Mouse (Mus musculus): ENCODE measurements around the gene Shank2.

Gene Shank2

DNA sequence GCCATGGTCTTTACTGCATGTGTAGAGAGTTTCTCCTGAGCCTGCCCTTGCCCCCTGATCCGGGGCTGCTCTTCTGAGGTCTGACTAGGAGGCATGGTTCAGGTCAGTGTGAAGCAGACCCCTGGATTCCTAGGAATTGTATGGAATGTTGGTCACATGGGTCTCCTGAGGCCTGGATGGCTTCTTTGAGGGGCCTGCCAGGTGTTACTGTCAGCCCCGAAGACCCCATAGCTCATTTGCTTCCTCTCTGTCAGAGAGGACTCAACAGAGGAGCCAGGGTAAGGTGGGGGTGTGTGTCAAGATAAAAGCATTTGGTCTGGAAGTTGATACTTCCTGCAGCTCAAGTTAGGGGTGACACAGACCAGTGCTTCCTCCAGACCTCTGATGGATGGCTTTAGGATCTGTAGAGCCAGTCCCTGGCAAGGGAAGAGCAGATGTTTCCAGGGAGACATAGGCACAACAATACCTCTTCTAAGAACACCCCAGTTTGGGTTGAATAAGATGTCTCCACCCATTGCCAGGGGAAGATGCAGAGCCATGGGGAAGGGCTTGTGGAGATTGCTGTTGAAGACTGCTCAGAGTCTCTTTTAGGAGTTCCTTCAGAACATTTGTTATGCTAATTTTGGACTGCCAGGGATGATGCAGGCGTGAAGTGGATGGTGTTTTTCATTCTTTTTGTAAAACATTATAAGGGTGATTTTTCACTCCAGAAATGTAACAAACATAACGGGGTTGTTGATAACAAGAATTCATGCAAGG is 100.7 kb downstream of the Shank2 start:
- no peak for DNase-seq (ENCODE audit: low read depth in 2 of 2, low spot score in 2 of 2)

DNA sequence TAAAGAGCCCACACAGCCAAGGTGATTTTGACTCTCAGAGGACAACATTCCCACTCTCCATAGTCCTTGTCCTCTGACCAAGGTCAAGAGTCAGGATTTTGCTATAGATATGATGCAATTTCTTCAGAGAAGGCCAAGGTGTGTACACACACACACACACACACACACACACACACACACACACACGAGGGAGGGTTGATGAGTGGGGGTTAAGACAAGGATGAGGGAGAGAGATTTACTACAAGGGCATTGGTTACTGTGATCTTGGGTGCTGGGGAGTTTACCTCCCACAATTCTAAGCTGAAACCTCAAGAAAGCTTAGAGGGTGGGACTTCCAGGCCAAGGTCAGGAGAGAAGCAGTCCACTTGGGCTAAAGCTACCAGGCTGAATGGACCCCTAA is 104.2 kb downstream of the Shank2 start:
- DNase-seq (ENCODE audit: low read depth in 2 of 2, low spot score in 2 of 2), result no peak

DNA sequence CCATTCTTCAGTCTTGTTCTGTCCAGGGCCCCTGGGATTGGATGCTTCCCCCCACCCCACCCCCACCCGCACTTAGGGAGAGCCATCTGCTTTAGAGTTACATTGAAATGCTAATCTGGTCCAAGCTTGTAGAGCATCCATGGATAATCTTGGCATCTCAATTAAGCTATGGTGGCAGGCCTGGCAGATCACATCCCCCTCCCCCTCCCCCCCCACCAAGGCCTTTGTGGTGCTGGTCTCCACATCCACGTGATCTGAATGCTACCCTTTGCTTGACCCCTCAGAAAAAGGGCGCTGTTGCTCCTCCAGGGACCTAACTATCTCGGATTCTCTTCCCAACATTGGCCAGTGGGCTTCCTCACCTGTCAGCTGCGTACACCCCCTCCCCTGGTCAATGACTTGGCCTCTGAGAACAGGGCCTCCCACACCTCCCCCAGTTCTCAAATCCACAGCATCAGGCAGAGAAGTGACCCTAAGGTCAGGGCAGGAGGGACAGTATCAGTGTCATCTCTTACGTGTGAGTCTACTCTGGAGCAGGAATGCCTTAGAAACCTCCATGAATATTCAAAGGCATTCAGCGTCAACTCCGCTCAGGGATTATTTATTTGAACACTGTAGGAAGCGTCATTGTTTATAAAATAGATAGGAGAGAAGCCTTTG is 104.8 kb downstream of the Shank2 start:
- no peak for DNase-seq (ENCODE audit: low read depth in 2 of 2, low spot score in 2 of 2)

DNA sequence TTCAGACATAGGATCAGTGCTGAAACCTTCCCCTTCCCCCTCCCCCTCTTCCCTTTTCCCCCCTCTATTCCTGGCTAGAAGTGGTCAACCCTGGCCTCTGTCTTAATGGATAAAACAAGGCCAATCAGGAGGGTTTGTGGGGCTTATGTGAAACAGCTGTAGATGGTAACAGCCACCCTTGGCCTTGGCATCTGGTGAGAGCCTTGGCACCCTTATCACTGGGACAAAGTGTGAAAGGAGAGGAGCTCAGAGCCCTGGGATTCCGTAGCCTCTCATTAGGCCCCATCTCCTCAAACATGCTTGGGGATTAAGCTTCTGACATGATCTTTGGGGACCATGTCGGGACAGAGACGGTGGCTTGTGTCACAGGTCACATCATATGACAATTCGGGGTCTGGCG is 106.4 kb downstream of the Shank2 start:
- no peak for DNase-seq (ENCODE audit: low read depth in 2 of 2, low spot score in 2 of 2)

DNA sequence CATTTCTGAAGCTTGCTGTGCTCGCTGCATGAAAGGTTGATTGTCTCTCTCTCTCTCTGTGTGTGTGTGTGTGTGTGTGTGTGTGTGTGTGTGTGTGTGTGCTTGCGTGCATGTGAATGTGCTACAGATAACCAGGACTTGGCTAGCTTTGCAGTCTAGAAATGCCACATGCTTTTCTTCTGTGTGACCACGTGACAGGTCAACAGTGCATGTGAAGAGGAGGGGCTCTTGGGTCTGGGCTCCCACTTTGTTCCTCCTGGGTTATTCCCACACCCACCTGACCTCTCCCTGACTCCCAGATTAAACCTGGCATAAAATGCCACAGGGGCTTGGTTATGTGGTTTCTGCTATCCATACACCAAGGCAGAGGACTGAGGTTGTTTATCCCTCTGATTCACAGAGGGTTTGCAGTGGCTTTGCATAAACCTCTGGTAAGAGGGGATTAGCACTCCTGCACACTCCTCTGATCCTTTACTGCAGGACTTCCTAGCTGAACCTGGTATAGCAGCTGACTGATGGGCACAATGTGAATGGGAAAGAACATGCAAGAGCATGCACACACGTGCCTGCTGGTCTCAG is 109.4 kb downstream of the Shank2 start:
- no peak for DNase-seq (ENCODE audit: low read depth in 2 of 2, low spot score in 2 of 2)

DNA sequence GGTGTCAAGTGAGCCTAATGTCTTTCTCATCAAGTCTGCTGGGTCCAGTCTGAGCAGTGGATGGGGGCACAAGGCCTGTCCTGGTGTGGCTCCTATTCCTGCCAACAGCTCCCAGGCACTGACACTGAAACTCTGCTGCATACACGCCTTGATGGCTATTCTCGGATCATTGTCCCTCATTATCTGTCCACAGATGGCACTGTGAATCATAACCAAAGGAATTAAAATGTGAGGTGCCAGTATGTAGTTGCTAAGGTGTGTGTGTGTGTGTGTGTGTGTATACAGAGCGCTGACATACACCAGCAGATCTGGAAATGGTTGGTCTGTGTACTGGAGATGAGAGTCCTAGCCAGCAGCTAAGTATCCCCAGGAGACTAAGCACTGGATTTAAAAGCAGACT is 110.3 kb downstream of the Shank2 start:
- no peak for DNase-seq (ENCODE audit: low read depth in 2 of 2, low spot score in 2 of 2)

DNA sequence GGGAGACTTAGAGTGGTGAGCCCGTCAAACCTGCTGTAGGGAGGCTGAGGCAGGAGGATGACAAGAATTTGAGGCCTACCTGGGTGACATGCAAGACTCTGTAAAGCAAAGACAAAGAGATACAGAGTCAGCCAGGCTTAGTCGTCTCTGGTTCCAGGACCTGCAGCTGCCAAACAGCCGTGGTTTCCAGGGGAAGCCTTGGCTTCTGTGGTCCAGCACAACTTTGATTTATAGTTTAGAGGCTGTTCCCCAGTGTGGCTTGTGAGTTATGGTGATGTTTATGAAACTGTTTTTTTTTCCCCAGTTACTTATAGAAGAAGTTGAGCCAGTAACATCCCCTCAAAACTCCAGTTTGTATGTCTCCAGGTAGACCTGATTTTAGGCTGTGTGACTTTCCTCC is 112.5 kb downstream of the Shank2 start:
- DNase-seq (ENCODE audit: low read depth in 2 of 2, low spot score in 2 of 2), result no peak

DNA sequence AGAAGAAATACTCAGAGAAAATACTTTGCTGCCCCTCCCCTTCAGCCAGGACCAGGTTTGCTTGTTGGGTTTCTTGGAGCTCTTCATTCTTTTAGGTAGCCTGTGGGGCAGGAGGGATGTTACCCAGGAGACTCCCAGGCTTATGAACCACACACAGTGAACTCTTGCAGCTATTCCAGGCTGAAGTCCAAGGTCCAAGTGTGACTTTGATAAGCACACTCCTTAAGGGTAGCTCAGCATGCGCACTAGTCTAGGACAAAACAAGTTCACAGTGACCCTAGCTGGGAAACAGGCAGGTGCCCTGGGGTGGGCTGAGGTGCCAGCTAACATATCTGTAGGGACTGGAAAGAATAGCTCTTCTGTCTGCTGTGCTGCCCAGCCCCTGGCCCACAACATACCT is 117.8 kb downstream of the Shank2 start:
- DNase-seq (ENCODE audit: low read depth in 2 of 2, low spot score in 2 of 2), result no peak

DNA sequence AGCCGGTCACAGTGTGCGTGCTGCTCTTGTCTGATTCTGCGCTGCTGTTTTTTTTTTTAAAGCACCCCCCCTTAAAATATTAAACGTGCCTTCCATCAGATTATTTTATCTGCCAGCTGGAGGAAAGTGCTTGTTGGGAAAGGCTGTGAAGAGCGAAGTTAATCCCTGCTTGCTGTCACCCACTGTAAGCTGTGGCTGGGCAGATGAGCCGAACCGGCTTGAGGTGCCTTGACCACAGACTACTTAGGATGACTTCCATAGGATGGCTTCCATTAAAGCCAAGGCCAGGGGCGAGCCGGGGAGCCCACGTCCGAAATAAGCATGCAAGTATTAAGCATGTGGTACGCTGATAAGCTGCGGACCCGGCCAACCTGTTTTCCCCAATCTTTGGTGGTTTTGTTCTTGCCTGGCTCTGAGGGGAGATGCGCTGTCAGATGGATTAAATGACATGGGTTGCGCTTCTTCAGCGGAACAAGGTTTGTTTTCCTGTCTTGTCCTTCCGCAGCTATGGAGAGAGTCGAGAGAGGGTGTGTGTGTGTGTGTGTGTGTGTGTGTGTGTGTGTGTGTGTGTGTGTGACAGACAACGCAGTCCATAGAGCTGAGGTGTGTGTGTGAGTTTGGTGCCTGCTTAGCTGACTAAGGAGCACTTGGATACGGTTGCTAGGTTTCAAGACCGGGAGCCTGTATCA is 131.1 kb downstream of the Shank2 start:
- no peak for DNase-seq (ENCODE audit: low read depth in 2 of 2, low spot score in 2 of 2)

DNA sequence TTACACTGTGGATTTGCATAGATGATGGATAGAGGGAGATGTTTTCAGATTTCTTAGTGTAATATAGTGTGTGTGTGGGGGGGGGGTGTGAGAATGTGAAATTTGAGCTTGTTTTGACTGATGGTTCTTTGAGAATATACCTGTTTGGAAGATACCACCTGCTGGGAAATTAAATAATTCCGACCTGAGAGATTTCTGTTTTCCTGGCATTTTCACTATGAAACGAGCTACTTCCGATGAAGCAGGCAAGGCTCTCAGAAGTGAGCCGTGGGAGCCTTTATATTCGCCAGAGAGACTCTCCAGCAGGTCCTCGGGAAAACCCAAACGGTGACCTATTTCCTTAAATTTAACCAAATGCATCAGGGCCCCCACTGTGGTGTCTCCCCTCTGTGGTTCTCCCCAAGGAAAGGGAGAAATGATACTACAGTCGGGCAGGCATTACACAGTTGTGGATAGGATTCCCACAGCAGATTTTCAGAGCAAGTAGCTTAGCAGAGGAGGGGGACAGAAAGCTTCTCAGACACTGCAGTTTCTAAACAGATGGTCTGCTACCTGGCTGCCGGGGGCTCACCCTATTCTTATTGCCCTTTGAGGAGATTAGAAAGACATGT is 131.8 kb downstream of the Shank2 start:
- DNase-seq (ENCODE audit: low read depth in 2 of 2, low spot score in 2 of 2), result no peak

DNA sequence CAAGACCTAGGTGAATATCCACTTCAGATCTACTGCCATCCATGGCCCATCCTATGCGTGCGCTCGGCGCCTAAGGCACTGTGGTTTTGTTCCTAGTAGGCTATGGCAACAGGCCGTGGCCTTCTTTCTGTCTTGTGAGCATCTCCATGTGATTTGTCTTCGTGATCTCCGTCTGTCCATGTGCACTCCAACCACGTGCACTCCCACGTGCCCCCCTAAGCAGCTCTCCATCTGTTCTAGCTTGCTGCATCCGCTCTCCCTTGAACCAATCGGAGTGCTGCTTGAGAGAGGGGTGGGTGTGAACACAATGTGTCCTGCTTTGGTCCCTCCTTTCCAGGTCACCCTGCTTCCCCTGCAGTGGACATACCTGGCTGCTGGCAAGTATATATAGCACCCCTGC is 133.0 kb downstream of the Shank2 start:
- DNase-seq (ENCODE audit: low read depth in 2 of 2, low spot score in 2 of 2), result no peak

DNA sequence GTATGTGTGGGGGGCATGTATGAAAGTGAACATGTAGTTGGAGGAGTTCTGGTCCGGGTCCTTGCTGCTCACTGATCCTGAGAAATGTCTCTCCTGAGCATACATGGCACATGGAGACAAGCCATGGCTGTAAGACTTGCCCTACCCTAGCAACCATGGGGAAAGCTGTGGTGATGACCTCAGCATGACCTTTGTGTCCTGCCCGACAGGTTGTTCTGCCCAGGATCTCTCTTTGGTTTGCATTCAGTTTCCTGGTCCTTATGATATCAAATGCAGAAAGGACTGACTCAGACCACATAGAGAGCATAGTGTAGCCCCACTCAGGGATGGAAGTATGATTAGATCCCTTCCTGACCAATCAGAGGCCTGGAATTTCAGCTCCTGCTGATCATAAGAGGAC is 136.1 kb downstream of the Shank2 start:
- no peak for DNase-seq (ENCODE audit: low read depth in 2 of 2, low spot score in 2 of 2)

DNA sequence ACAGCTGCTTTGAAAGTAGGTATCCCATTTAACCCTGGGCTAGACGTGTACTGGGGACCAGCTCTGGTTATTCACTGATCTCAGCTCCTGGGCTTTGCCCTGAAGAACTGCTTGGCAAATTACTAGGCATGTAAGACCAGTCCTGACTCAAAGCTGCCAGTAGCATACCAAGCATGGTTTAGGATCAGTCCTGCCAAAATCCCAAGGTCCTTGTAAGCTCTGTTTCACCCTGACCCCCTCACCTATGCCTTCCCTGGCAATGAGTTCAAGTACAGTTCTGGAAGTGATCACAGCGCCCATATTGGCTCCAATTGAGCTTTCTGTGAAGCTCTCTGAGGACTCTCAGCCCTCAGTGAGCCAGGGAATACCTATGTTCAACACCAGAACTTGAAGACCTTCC is 136.7 kb downstream of the Shank2 start:
- no peak for DNase-seq (ENCODE audit: low read depth in 2 of 2, low spot score in 2 of 2)

DNA sequence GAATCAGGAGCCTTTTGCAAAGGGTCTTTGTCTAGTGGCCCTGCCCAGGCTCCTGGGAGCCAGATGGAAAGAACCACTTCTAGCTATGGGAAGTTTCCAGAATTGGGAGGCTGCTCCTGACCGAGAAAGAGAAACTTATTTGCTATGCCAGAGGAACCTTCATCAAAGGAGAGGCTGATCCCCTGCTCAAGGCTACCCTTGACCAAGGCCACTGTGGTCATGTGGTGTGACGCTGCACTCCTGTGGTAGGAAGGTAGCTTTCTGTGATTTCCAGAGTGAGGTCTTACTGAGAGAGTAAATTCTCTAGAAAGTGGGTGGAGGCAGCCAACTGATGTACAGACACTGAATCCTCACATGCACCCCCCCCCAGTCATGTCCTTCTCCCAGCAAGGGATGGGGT is 138.0 kb downstream of the Shank2 start:
- no peak for DNase-seq (ENCODE audit: low read depth in 2 of 2, low spot score in 2 of 2)

DNA sequence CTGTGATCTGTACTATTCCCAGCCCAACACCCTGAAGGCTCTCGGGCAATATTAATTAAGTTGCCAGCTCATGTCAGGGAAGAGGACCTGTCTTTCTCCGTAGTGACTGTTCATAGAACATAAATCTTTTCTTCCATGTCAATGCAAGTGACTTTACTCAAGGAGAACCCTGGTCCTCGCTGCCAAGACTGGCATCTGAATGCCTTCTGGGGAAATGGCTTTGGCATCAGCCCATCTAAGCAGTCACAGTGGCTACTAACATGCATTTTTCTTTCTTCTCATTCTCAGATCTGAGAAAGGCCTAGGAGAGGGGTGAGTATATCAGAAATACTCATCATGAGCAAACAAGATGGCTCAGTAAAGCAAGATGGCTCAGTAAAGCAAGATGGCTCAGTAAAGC is 138.7 kb downstream of the Shank2 start:
- DNase-seq (ENCODE audit: low read depth in 2 of 2, low spot score in 2 of 2), result no peak

DNA sequence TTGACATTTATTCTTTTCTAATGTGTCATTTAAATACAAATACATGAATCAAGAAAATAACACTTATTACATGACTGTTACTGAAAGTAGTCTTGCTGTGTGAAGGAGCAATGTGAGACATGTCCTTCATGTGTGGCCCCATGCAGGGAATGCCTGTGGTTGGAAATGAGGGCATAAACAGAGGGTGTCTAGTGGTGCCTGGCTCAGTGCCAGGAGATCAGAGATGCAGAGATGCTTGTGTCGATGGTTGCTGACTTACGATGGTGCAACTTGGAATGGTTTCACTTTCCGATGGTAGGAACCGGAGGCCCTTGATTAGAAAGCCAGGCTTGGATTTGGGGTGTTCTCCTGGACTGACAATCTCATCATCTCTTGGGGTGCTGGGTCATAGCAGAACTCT is 140.3 kb downstream of the Shank2 start:
- DNase-seq (ENCODE audit: low read depth in 2 of 2, low spot score in 2 of 2), result no peak

DNA sequence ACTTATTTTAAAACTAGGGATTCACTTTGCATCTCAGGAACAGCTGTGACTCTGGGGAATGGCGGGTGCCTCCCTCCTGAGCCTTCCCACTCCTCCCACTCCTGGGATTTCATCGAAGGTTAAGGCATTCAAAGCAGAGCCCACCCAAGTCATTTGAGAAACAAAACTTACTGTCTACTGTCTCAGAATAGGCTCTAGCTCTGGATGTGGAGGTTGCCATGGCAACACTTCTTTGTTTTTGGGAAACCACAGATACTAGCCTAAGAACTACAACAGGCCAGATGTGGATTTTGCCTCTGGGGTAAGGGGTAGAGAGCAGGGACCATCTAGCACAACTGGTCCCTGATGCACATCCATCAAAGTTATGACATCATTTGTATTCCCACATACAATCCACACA is 142.2 kb downstream of the Shank2 start:
- DNase-seq (ENCODE audit: low read depth in 2 of 2, low spot score in 2 of 2), result no peak

DNA sequence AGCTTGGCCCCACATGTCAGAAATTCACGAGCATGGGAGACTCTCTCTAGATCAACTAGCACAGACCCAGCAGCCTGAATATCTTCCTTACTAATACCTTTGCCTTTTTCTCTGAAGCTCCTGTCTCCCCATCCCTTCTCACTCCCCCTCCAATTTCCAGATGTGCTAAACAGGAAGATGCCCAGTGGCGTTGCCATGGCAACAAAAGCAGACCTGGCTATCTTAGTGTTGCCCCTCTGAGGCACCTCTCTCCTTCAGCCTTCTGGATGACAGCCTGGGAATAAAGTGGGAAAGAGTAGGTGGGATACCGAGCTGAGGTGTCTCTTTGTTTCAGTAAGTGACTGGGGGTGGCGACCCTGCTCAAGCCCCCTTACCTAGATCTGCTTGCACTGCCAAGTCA is 146.4 kb downstream of the Shank2 start:
- no peak for DNase-seq (ENCODE audit: low read depth in 2 of 2, low spot score in 2 of 2)

DNA sequence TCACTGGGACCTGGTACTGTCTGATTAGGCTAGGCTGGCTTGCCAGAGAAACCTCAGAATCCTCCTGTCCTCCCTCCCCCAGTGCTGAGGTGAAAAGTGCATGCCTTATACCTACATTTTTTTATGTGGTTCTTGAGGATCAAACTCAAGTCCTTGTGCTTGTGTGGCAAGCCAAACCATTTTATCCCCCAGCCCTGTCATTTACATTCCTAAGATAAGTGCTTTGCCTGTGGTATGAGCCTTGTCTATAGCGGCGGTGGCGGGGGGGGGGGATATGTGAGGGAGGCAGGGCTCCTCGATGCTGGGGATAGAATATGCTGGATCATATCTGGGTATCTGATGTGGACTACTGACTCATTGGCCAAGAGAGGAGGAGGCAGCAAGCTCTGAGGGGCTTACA is 151.4 kb downstream of the Shank2 start:
- DNase-seq (ENCODE audit: low read depth in 2 of 2, low spot score in 2 of 2), result no peak

DNA sequence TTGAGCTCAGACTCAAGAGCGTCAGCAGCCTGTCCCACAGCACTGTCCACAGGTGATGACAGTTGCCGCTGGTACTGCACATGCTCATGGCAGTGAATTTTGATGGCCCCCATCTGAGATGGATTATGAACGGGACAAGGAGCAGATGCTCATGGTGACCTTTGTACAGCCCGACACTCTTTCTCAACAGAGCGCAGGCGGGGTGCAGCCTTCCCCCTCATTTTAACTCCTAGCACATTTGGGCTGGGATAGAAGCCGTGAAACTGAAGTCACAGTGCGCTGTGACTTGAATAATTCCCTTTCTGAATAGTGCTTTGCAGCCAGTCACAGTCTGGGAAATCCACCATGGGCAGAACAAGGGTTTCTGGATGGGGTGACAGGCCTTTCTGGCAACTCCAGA is 152.0 kb downstream of the Shank2 start:
- DNase-seq (ENCODE audit: low read depth in 2 of 2, low spot score in 2 of 2), result no peak

DNA sequence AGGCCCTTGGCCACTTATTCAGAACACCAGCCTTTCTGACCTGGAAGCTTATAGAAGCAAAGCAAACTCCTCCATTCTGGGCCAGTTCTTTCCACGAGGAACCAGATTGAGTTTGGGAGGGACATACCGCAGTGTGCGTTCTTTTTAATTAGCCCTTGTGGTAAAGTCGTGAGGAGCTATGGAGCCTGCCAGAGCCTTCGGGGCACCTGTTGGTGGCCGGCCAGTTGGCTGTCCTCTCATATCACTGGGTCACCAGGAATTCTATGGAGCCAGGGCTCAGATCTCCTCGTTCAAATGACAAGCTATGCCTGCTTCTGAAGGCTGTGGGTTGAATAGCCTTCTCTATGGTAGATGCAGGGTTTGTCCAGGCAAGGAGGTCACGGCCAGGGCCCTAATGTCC is 156.2 kb downstream of the Shank2 start:
- DNase-seq (ENCODE audit: low read depth in 2 of 2, low spot score in 2 of 2), result no peak

DNA sequence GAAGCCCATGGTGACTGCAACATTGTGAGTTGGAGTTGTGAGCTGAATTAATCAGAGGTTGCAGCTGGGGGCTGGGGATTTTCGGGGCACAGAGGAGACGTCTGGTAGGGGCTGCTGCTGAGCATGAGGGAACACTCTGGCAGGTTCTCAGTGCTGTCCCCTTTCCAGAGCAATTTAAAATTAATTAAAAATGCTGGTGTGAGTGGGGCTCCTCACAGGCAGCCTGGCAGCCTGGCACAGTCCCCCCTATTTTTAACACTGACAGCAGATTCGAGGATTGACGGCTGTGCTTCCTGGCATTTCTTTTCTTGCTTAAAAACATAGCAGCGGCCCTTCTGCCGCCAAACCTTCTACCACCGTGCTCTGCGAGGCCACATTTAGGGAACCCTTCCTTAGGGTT is 157.8 kb downstream of the Shank2 start:
- DNase-seq (ENCODE audit: low read depth in 2 of 2, low spot score in 2 of 2), result no peak

Measured in CD8-positive naive resting alpha-beta T cell, adult 2 months (primary cell).